Mouse (Mus musculus) frontal cortex, postnatal 10 days (tissue): ENCODE results near the gene Sar1b.
A peak's percentile ranks its signal among the peaks of the same experiment; 100 is the strongest.

ENCODE experiments used
- DNase-seq, 2 experiments: peaks; one replicate each; pipeline ENCODE4 v3.0.0; 2022; ENCODE audit warnings: low spot score in 2 of 2, mixed read lengths in 1 of 2

Gene Sar1b

GRCm38 (mm10) chr11:51831962-51832909 is 68.7 kb downstream of the Sar1b start:
- peak in 1 of 2 experiments; percentile 29 for DNase-seq

GRCm38 (mm10) chr11:51832992-51833391 is 69.5 kb downstream of the Sar1b start:
- no peak for DNase-seq

DNA sequence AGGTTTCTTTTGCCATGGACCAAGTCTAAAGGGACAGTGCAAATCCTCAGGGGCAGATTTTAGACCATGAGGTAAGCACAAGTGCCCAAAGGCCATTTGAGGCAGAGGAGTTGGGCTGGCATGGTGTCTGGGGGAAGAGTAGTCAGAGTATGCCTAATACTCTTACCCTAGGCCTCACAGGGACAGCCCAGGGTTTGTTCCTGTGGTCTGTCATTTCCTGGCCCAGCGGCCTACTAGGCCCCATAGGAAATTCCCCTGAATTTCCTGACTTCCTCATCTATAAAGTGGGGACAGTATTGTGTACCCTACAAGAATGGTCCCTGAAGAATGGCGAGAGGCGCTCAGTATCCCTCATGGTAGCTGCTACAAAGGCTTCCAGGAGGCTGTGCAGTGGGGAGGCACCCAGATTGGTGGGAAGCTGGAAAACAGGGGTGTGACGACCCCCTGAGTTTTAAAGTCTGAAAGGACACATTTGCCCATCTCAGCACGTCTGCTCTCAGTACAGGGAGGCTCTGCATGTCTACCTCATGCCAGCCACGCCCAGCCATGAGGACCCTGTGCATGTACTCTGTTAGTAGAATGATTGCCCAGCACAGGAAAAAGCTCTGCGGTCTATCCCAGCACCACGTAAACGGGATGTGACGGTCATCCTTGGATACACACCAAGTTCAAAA is 70.0 kb downstream of the Sar1b start:
- DNase-seq, result no peak

GRCm38 (mm10) chr11:51834067-51834411 is 70.6 kb downstream of the Sar1b start:
- DNase-seq, result no peak

- no peak for DNase-seq
Observed at GRCm38 (mm10) chr11:51835598-51835997, 72.1 kb downstream of the Sar1b start.

DNA sequence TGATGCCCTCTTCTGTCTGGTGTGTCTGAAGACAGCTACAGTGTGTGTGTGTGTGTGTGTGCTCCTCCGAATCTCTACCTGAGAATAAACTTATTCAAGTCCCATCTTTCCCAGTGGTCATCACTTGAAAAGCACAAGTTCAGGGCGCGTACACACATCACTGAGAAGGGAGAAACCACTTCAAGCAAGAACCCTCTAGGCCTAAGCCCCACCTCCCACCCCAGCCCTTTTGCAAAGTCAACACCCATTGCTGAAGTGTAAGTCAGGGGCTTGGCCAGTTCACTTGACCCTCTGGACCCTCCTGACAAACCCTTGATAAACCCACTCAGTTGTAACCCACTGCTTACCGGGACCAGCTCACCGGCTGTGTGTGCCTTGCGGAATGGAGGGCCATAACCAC is 73.0 kb downstream of the Sar1b start:
- no peak for DNase-seq

DNA sequence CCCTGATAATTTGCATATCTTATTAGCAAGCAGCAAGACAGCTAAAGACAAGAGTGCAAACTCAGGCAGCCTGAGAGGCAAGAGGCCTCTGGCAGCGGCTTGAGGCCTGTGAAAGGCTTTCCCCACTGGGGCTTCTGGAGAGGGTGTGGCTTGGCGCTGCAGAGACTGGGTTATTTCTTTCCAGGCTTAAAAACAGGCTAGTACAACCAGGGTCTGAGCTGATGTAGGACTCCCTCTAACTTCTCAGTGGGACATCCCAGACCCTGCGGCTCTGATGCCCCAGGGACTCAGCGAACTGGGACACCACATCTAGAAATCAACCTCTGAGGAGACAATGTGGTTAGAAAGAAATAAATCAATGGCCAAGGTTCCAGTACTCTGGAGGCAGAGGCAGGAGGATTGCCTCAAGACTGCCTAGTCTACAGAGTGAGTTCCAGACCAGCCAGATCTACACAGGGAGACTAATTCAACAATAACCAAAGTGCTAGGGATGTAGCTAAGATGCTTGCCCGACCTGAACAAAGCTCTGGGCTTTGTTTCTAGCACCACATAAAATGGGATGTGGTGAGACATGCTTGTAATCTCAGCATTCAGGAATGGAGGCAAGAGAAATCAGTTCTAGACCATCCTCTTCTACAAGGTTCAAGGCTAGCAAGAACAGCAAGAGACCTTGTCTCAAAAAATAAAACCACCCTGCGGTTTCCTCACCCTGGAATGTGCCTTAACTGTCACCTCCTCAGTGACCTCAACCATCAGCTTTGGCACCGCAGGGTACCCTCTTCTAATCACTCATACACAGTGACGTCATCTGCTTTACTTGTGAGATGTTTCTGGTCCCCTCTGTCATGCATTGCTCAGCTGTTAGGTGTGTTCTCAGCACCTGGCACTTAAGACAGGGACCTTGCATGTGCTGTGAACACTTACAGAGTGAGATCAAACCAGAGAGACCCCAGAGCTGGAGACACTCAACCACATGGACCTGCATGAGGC is 74.0 kb downstream of the Sar1b start:
- no peak for DNase-seq

DNA sequence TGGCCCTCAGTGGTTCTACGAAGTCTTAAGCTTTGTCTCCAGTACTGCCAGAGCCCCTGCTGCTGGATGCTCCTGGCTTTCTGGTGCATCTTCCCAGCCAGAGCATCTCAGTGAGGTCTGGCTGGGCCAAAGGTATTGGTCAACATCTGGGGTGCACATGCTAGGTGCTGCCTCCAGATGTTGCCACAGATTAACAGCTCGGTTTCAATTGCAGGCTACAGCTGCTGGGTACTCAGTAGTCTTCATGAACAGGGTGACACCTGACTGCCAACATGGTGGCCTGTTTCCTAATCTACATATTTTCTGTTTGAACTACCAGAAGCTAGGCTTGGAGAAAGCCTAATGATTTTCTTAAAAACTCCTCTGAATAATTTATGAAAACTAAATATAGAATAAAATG is 75.6 kb downstream of the Sar1b start:
- DNase-seq, result no peak

- no peak for DNase-seq
Observed at GRCm38 (mm10) chr11:51839973-51840372, 76.5 kb downstream of the Sar1b start.

- no peak for DNase-seq
Observed at GRCm38 (mm10) chr11:51840657-51841056, 77.2 kb downstream of the Sar1b start.

GRCm38 (mm10) chr11:51841149-51841548 is 77.7 kb downstream of the Sar1b start:
- DNase-seq, result no peak
